Mouse (Mus musculus): Measurements from ENCODE around the gene Slc41a2. TPM values are rescaled to one million over a fixed set of nuclear protein-coding genes. Genes with fewer than 3 reads are reported as not detected.

Gene Slc41a2
- total RNA-seq, 2 experiments from 2014 or later, result 0.05 to 1.2 TPM

GRCm38 (mm10) chr10:83189071-83189470 lies 148.6 kb downstream of the Slc41a2 start:
- no peak for ATAC-seq (replicated peaks; ENCODE audit: poor library complexity)

GRCm38 (mm10) chr10:83186984-83187383 lies 150.7 kb downstream of the Slc41a2 start:
- ATAC-seq (replicated peaks; ENCODE audit: poor library complexity), result no peak

DNA sequence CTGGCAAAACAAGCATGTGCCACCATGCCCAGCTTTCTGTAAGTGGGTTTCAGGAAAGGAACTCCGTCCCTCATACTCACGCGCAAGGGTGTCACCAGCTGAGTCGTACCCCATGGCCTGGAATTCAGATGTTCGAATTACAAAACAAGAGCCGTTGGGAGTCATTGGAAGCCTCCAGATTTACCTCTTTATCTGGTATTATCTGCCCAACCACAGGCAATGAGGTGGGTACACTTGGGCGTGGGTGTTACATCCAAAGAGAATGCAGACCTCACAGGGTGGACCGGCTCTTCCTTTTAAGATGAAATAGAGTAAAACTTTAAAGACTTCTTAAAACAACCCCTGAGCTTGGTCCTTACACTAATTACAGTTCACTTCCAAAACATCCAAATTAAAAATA lies 151.5 kb downstream of the Slc41a2 start:
- no peak for ATAC-seq (replicated peaks; ENCODE audit: poor library complexity)

GRCm38 (mm10) chr10:83185121-83185520 lies 152.6 kb downstream of the Slc41a2 start:
- ATAC-seq (replicated peaks; ENCODE audit: poor library complexity), result no peak

DNA sequence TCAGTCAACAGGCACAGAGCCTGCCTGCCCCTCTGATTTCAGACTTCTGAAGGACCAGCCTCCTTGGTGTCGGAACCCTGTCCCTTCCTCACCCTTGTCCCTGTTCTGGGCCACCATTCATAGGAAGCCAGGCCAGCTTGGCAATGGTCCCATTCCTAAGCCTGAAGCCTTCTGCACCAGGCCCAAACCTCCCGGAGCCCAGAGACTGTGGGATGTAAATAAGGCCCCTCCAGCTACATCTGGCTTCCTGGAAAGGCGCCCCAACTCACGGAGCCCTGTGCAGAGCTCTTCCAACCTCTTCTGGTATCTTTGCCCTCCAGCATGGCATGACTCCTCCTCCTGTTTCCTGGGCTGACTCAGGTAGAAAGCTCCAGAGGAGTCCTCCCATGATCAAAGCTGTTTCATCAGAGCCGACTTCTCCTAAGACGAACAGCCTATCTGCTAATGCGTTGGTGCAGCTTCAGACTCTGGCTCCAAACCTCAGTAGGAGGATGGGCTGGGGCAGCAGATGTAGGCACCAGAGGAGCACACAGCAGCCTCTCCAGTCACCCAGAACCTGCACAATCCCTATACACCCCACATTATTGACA lies 153.1 kb downstream of the Slc41a2 start:
- ATAC-seq (replicated peaks; ENCODE audit: poor library complexity), result peak; percentile 51

DNA sequence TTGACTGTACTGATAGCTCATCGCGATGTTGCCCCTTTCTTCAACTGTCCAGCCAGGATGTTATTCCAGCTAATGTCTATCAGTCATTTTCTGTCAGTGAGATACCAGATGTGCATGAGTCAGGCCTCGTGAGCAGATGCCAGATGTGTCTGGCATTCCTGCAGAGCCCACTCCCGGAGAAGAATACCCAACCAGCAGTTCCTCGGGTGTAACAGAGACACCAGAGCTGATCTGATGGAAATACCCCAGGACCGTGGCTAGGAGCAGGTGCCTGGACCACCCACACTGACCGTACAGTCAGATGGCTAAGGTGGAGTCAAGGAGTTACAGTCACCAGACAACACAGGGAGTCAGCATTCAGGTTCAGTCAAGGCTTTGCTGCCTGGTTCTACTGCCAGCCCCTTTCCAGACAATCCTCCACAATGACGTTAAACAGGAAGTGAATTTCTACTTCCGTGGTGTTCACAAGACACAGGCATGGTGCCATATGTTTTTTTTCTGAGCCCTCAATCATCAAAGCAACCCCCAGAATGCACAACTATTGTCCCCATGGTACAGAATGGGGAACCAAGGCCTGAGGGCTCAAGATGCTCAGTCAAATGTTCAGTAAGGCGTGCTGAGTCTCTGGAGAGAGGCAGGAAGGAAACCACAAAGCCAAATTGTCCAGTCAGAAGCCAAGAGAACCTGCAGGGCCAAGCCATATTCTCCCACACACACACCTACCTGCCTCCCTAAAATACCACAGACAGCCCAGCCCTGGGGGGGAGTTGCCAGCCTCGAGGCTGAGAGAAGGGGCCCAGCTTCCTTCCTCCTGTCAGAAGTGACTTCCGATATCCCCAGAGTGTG lies 153.8 kb downstream of the Slc41a2 start:
- ATAC-seq (replicated peaks; ENCODE audit: poor library complexity), result peak; percentile 51

DNA sequence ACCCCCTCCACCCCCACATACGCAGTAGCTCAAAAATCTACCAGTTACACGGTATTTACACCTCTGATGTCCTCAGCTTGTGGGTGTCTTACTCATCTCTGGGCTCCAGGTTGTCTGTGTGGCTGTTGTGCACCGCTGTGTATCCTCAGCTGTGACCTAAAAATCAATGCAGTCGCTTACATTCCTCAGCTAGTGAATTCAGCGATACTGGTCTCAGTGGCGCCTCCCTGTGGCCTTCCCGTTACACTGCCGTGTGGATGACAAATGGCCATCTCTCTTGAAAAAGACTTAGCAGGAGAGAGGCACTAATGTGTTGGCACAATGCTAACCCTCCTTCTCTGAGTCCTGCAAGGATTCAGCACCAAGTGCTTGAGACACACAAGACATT lies 155.1 kb downstream of the Slc41a2 start:
- peak; percentile 33; the same call in 1 of the 2 replicates for ATAC-seq (replicated peaks; ENCODE audit: poor library complexity)

GRCm38 (mm10) chr10:83181831-83182572 lies 155.7 kb downstream of the Slc41a2 start:
- ATAC-seq (replicated peaks; ENCODE audit: poor library complexity), result no peak

Other genes starting within 250 kb of the Slc41a2 start
- 0.88 and 1.2 TPM in 2 replicates for gene D10Wsu102e, start 22.3 kb upstream of the Slc41a2 start, total RNA-seq (2015)
- 0.87 and 1.0 TPM in 2 replicates for gene D10Wsu102e, start 22.3 kb upstream of the Slc41a2 start, total RNA-seq (2017)
- gene Aldh1l2, start 196.3 kb upstream of the Slc41a2 start, total RNA-seq (2015), result not detected in 2 replicates
- not detected in 2 replicates for gene Aldh1l2, start 196.3 kb upstream of the Slc41a2 start, total RNA-seq (2017)
- 20.7 and 22.1 TPM in 2 replicates for gene Washc4, start 205.9 kb upstream of the Slc41a2 start, total RNA-seq (2015)
- 31.9 and 32.2 TPM in 2 replicates for gene Washc4, start 205.9 kb upstream of the Slc41a2 start, total RNA-seq (2017)

All from megakaryocyte progenitor cell, adult 5-6 weeks (primary cell).